Mouse (Mus musculus): ENCODE measurements at regions not wholly inside any gene's neighbourhood (a gene's known extent, or its start where the extent isn't known, plus 50 kb on each side); places are given as distances from the start of the nearest gene placed in this dataset.

DNA sequence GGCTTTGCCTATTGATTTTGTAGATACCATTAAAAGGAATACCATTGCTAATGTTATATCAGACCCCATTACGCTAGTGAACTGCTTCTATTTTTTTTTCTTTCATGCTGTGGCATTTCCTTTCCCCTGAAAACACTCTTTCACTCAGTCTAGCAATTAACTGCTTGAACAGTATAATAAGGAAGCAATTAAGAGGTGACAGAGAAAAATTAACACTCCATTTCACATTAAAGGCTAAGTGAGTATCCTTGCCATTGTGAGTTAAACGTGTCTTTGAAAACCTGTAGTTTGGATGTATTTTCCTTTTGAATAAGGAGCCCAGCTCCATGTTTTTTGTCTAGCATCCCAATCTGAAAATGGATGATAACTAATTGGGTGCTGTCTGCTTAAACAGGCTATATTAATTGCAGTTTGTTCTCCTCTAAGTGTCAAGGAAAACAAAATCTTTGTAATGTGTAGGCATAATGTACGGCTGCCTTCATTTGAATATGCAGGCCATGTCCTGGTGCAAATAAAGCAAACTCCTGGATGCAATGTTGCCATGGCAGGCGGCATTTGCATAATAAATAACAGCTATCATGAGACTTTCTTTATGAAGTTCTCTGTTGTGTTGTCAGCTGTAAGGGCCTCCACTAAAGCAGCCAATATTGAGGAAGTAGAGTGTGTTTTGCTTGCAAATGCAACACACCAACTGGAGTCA is 423.3 kb downstream of the Zic3 start:
- DNase-seq (ENCODE audit: extremely low spot score, low spot score), result no peak

DNA sequence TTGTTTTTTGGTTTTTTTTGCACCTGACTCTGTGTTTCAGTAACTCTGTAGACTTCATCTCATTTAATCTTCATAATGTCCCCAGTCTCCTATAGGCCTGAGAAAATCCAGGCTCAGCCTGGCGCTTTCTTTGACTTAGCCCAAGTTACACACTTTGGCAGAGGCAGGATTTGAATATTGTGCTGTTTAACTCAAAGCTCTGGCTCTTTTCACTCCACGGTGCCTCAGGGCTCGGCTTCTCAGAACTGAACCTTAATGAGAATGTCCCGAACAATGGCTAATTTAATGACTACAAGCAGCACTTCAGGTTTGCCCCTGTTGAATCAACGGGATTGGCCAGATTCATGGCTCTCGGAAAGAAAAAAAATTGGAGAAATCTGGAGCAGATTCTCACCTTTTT is 425.1 kb downstream of the Zic3 start:
- DNase-seq (ENCODE audit: extremely low spot score, low spot score), result no peak

DNA sequence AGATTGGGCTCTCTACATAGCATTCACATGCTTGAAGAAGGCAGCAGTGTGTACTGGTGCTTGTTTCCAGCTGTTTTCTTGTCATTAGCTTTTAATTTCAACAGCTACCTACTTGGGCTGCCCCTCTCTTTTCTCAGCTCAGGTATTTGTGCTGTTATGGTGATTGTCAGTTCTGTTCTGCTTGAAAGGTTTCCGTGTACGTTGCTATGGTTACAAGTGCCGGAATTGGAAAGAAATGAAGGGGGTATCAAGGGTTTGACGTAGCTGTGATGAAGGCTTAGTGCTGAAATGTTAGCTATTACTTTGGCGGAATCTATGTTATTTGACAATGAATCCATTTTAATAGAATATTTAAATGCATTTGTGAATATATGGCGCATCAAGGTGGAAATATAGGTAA is 439.5 kb upstream of the 4930550L24Rik start:
- no peak for DNase-seq (ENCODE audit: extremely low spot score, low spot score)

- DNase-seq (ENCODE audit: extremely low spot score, low spot score), result no peak
Measured at GRCm38 (mm10) chrX:58470986-58471385, 438.2 kb upstream of the 4930550L24Rik start.

GRCm38 (mm10) chrX:58490861-58491260 is 418.3 kb upstream of the 4930550L24Rik start:
- no peak for DNase-seq (ENCODE audit: extremely low spot score, low spot score)

DNA sequence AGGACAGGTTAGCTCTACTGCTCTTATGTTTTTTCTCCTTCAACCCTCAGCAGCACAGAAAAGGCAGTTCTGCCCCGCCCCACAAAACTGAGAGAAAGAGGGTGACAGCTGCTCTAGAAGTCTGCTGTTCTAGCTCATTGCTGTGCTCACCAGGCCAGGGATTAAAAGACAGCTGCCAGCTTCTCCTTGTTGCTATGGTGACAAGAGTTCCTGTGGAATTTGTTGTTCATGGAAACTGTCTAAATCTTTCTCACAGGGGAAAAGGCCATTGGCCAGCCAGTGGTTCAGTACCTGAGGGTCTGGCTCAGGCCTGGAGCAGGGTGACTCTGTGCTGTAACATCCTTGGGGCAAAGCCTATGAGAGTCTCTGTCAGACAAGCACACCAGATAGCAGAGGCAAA is 405.6 kb upstream of the 4930550L24Rik start:
- DNase-seq (ENCODE audit: extremely low spot score, low spot score), result peak; percentile 12

GRCm38 (mm10) chrX:58514925-58515324 is 394.2 kb upstream of the 4930550L24Rik start:
- DNase-seq (ENCODE audit: extremely low spot score, low spot score), result no peak
